Mouse (Mus musculus) T-helper 1 cell (primary cell): ENCODE data around the gene BC016579.

ENCODE experiments used
- in situ Hi-C: fragments of 300-600 bp; cut with MboI, MseI; formaldehyde crosslinking; loops from one replicate; pipeline ENCODE4 v1.15.1; 2025; ENCODE audit warnings: high pct_unique_total_duplicates

The BC016579 gene

DNA sequence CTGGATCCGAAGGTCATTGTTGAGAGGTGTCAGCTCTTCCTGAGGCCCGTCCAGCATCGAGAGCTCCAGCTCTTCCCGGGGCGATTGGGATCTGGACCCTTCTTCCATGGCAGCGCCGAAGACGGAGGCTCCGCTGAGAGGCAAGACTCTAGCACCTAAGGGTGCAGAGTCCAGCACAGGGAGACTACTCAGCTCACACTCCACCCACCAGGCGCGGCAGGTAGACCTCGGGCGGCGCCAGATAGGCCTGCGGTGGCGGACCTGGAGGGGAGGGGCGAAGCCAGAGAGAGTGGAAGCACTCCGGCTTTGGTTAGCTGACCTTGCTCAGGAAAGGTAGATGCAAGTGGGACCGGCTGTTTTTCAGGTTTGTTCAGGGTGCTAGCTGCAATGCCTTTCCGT, at the start of gene BC016579:
Gene BC016579 (minus strand): TSS at position 135 of the 399 bp plus-strand sequence.
- in situ Hi-C loops = no loop called here

GRCm38 (mm10) chr16:45699301-45699700, 45.4 kb upstream of the BC016579 start:
- in situ Hi-C loops = no loop called here

DNA sequence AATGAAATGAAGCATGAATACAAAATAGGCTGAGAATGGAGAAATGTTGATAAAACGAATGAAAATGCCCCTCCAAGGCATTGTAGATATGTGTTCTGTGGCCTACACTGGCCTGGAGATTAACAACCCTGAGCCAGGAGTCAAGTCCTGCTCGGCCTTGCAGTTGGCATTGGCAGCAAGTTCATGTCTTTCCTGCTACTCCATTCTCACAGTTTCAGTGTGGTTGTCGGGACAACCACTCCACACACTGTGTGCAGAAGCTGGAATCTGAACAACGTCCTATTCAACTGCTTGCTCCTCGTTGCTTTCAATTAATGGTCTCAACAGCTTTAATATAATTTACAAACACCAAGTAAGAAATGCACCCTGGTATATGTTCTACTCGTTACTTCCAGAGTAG, 44.1 kb upstream of the BC016579 start:
- in situ Hi-C loops = no loop called here

GRCm38 (mm10) chr16:45695445-45696160, 41.7 kb upstream of the BC016579 start:
- in situ Hi-C loops = no loop called here

GRCm38 (mm10) chr16:45693558-45693957, 39.7 kb upstream of the BC016579 start, which contains the start of gene Tmprss7:
Gene Tmprss7 (minus strand): TSS chr16:45693658.
- in situ Hi-C loops = no loop called here

DNA sequence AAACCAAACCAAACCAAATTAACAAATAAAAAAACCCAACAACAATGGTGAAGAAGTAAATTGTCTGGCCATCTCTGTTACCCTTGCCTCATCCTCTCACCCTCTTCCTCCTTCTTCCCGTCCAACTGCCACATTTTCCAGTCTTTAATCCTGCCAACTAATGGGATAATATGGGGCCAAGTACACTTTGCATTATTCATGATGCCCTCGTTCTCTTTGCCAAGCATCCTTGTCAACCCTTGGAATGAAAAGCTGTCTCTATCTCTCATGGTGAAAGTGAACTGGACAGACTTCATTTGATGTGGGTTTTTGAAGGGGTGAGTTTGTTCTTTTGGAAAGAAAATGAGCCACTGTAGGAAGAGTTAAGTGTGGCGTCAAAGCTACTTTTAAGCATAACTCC, 39.0 kb upstream of the BC016579 start:
- in situ Hi-C loops = no loop called here

- in situ Hi-C loops = no loop called here
These were observed 36.3 kb upstream of the BC016579 start for GRCm38 (mm10) chr16:45690178-45690577.

DNA sequence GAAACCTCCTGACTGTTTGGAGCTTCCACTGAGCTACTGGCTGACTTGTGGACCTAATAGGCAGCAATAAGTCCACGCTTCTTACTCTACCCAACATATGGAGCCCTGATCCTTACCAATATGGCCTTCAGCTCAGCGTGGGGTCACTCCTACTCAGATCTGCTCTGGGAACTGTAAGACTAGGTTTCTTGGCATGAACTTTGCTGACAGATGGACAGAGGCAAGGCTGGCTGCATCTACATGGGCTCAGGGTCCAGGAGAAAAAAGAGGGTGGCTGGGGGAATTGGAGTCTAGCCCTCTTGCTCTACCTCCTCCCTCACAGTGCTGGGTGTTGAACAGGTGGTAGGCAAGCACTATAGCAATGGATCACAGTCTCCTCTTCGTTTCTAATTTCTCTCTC, 33.0 kb upstream of the BC016579 start:
- in situ Hi-C loops = no loop called here

DNA sequence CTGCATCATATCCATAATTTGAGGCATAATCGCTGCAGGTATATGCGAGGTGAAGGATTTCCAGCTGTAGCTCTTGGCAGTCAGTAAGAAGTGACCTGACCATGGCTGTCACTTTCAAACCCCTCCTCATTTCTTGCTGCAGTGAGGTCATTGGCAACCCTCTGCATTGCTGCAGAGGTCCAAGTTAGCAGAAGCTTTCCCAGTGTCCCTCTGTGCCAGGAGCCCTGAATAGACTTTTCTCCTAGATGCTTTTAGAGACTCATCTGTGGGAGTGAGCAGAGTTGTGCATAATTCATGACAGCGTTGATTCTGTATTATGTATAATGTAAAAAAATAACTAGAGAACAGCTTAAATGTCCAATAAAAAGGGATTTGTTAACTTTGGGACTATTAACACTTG, 31.4 kb upstream of the BC016579 start:
- in situ Hi-C loops = no loop called here

- in situ Hi-C loops = no loop called here
These were observed 30.9 kb upstream of the BC016579 start for GRCm38 (mm10) chr16:45684815-45685214.

DNA sequence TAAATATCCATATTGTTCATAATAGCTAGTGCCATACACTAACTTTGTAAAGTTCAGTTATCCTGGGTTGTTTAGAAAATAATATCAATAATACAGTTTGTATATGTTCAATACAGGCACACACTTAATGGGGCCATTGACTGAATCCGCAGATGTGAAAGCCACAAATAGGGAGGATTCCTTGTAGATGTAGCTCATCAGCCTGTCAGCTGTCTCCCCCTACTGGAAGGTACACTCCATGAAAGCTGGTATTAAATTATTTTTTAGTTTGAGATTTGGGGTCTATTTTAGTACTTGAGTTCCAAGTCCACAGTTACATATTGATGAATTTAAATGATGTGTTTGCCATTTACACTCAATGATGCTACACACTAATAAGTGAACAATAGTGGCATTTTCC, 22.6 kb upstream of the BC016579 start:
- in situ Hi-C loops = loop anchor here (5.0 kb wide), 2 partner anchors 44 to 94 kb away; no protein-coding TSS in a partner anchor

DNA sequence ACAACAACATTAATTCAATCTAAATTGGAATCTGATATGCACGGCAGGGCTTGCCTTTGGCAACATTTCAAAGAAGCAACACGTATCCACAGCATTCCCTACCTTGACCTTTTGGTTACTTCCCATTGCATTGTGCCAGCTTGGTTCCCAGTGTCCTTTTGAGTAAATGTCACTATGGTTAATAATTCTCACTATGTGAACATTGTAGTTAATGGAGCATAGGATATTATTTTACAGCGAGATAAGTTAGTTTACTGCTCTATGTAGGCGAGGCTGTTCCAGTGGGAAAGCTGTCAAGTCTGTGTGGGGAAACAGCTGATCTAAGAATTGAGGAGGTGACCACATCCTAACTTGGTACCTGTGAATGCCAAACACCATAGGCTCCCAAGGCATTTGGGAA, 16.1 kb upstream of the BC016579 start:
- in situ Hi-C loops = no loop called here

DNA sequence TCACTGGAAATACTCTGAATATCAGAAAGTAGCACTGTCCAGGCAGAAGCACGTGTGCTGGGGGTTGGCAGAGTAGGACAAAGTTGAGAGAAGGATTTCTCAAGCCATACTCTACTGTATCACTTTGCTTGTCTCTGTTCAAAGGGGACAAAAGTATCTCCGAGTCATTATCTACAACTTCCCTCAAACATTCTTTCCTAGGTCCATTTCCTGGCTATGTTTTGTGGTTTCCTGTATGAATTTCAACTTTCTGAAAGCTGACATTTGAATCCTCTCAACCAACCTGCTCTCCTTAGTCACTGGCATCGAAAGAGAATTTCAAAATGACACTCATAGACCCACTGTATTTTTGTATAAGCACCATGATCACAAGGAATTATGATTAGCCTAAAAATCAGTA, 14.3 kb upstream of the BC016579 start:
- in situ Hi-C loops = no loop called here

DNA sequence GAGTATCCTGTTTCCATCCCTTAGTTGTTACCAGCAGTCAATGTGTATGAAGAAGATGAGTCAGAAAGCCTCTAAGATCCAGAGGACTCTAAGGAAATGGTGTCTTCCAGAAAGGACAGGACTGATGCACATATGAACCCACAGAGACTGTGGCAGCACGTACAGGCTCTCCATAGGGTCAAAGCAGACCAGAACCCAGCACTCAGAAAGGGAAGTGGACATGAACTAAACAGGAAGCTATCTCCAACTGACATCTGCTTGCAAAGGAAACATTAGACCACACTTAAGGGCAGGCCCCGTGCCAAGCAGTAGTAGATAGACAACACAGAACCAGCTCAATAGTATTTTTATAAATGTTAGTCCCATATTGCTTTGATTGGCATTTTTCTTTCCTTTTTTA, 12.3 kb upstream of the BC016579 start:
- in situ Hi-C loops = no loop called here

DNA sequence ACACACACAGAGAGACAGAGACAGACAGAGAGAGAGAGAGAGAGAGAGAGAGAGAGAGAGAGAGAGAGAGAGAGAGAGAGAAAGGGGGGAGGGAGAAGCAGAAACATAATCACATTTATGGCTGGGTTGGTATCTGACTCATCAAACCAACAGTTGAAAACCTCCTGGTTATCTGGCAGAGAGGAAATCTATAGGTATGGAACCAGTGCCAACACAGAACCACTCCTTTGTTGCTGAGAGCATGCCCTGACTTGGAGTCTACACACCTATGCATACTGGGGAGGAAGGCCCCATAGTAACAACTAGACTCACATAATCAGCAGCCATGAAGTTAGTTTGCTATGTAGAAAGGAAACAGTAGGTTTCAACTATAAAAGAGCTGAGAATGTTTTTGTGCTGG, 8.5 kb upstream of the BC016579 start:
- in situ Hi-C loops = no loop called here

- in situ Hi-C loops = no loop called here
These were observed 5.7 kb upstream of the BC016579 start for GRCm38 (mm10) chr16:45659596-45659995.

GRCm38 (mm10) chr16:45658248-45658647, 4.4 kb upstream of the BC016579 start:
- in situ Hi-C loops = no loop called here

- in situ Hi-C loops = no loop called here
These were observed 3.8 kb upstream of the BC016579 start for GRCm38 (mm10) chr16:45657574-45658159.

DNA sequence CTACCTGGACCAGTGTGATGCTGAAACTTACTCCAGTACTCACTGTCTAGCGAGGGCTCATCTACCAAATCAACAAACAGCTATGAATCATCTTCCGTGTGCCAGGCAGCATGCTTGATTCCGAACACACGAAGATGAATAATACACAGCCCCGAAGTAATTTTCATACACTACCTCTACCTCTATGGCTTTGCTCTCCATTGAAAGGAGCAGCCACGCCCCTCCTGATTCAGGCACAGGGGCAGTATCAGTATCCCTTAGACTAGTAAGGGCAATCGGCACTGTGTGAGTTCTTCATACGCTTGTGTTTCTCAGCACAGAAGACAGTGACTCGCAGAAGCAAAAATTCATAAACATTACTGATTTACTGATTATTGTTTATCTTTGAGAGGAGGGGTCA, 597 bp upstream of the BC016579 start:
- in situ Hi-C loops = no loop called here

DNA sequence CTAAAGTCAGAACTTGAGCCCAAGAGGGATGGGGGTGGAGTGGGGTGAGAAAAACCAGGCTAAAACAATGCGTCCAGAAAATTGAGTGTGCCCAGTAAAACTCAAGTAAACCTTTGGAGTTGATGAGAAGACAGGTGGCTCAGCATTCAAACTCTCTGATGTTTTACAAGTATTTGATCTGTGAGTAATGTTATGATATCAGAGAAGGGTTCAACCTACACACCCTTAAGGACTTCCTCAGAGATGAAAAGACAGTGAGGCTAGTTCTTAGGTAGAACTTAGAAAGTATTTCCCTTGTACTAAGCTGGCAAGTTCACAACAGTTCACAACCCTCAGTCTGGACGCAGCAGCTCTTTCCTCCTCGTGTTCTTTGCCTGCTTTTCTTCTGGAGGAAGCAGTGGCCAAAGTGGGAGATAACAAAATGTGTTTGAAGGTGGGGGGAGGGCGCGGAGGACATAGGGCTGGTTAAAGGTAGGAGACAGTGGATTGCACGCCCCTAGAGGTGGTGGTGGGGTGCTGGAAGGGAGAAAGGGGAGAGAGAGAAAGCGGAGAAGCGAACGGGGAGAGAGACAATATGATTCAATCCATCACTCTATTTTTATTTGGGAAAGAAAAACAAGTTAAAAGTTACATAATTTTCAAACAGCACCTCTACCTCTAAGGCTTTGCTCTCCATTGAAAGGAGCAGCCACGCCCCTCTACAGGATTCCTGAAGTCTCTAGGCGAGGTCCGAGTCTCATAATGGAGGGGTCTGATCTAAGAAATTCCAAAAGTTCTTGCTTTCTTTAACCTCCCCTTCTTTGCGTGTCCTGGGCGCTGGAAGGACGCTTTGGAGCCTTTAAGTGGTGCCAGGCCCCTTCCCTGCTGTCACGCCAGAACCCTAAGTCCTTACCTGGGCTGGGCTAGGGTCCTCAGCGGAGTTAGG, 597 bp downstream of the BC016579 start:
- in situ Hi-C loops = no loop called here

DNA sequence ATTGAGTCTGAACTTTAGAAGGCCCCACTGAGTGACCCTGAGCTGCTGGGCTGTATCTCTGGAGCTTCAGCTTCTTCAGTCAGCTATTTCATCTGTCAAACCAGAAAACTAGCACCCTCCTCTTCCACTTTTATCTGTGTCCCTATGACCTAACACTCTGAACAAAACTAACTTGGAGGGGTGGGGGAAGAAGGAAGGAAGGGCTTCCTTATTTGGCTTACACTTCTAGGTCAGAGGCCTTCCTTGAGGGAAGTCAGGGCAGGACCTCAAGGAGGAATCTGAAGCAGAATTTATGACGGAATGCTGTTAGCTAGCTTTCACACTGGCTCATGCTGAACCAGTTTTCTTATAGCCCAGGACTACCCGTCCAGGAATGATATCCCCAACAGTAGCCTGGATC, 2.4 kb downstream of the BC016579 start:
- in situ Hi-C loops = no loop called here

DNA sequence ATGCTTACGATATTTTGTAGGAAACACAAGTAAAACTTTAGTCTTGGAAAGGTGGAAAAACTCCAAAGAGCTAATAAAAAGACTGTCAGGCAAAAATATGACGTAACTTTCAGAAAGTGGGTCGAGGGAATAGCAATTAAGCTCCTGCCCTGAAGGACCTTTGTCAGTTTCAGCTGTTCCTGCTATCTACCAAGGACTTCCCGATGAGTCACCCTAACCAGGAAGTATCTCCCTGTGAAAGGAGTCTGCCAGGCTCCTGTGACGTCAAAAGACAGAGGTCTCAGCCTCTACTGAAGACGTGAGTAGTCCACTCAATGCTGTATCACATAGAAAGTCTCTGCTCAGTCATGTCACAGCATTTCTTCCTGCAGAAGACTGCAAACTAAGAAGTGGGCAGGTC, 9.5 kb downstream of the BC016579 start:
- in situ Hi-C loops = no loop called here
